Mouse (Mus musculus) layer of hippocampus, adult 18-20 months (tissue): ENCODE results near the gene Odf4. TPM values are rescaled to one million over a fixed set of nuclear protein-coding genes. Genes with fewer than 3 reads are reported as not detected.

Source experiments
- DNase-seq, 2 experiments: peaks; one replicate each; pipeline ENCODE4 v3.0.0; 2022; ENCODE audit warnings: low spot score in 2 of 2
- total RNA-seq, 2 experiments: library from RNA; stranded (reverse); gene quantifications; 2 replicates each; pipeline ENCODE4 v1.2.3; 2021

Gene Odf4
- total RNA-seq, 2 experiments from 2014 or later: not detected

DNA sequence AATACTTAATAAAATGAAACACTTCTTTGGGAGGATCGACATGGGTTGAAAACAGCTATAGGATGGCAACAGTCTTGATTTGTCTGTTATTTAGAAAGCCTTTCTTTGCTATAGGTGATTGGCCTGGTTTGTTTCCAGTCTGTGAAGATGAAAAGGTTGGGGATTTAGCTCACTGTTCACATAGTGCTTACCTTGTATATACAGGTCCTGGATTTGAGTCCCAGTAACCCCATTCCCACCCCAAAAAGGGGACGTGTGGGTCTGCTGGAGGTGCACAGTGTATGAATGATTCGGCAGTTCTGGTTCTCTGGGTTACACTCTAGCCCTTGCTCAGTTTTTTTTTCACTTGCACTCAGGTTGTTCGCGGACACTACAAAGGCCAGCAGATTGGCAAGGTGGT lies 24.1 kb downstream of the Odf4 start:
- DNase-seq: no peak

- no peak for DNase-seq
Measured at GRCm38 (mm10) chr11:68902367-68902766, 24.5 kb downstream of the Odf4 start.

GRCm38 (mm10) chr11:68902047-68902364 lies 24.9 kb downstream of the Odf4 start:
- DNase-seq: no peak

DNA sequence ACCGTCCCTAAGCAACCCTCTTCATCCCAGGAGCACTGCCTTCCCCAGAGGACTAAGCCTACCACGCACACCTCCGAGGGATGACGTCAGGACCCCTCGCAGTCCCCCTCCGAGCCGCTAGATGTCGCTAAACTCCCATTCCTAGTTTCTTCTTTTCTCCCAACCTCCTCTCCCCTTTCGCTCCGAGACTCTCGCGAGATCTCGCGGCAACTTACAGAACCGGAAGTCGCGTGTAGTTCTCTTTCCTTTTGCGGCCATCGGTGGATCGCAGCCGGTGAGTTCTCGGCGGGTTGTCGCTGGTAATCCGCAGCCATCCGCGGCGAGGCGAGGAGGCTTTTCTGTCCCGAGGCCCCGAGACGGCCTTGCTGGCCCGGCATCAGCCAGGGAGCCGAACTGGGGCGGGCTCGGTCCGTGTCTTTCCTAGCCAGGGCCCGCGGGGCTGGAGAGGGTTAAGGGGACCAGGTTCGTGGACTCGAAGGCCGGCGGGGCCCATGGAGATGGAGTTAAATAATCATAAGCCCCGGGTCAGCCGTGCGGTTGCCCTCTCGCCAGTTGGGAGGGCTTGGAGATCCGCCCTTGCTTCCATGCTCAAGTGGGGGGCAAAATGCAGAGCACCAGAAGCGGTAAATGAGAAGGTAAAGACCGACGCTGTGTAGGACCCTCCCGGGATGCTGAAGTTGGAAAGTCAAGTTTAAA lies 25.4 kb downstream of the Odf4 start, which contains the start of gene Rpl26:
TSS of gene Rpl26 (plus strand) at position 233 of the 696 bp plus-strand sequence.
- DNase-seq: peak; percentile 97 to 100

- DNase-seq: no peak
Measured at GRCm38 (mm10) chr11:68900519-68901350, 26.1 kb downstream of the Odf4 start.

GRCm38 (mm10) chr11:68899815-68900214 lies 27.1 kb downstream of the Odf4 start:
- DNase-seq: no peak

- DNase-seq: no peak
Measured at GRCm38 (mm10) chr11:68898790-68899189, 28.1 kb downstream of the Odf4 start.

- DNase-seq: no peak
Measured at GRCm38 (mm10) chr11:68897838-68898237, 29.0 kb downstream of the Odf4 start.

GRCm38 (mm10) chr11:68897120-68897519 lies 29.8 kb downstream of the Odf4 start:
- peak in 1 of 2 experiments; percentile 44 for DNase-seq

GRCm38 (mm10) chr11:68896247-68896646 lies 30.6 kb downstream of the Odf4 start:
- no peak for DNase-seq

DNA sequence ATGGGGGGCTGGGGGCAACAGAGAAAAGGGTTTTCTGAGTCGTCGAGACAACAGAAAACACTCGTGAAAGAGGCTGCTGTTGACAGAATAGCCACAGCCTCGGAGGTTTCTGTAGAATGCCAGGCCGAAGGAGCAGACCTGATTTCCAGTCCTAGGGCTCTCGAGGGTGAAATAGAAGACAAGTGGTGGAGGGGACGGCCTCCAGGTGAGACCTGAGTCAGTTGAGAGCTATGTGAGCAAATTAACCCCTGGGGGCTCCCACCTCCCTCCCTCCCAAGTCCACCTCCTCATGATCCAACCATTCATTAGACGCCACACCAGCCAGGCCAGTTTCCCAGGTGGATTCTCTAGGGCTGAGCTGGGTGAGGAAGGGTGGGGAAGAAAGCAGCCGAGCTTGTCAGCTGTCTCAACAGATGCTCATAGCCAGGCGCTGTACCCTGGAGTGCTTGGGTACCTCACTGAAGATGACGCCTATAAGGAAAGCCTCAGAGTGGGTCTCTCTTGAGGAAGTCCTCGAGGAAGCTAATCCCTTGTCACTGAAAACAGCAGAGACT lies 32.9 kb downstream of the Odf4 start:
- DNase-seq: no peak

GRCm38 (mm10) chr11:68892233-68892832 lies 34.5 kb downstream of the Odf4 start:
- no peak for DNase-seq

DNA sequence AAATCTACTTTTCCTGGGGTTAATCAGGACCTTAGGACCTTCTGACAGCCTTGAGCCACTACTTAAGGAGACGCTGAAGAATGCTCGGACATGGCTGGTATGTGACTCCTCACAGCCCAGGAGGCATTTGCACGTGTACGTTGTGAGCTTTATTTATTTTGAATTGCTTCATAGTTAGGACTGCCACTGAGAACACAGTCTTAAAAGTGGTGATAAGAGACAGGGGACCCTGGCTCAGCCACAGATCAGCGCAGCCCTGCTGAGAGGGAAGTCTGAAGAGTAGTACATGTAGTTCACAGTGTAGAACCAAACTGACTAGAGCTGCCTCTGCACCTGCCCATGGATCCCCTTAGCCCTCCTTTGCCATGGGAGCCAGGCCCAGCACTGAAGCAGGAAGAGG lies 35.1 kb downstream of the Odf4 start:
- DNase-seq: no peak

- no peak for DNase-seq
Measured at GRCm38 (mm10) chr11:68890625-68891024, 36.3 kb downstream of the Odf4 start.

GRCm38 (mm10) chr11:68888653-68889052 lies 38.2 kb downstream of the Odf4 start:
- no peak for DNase-seq

DNA sequence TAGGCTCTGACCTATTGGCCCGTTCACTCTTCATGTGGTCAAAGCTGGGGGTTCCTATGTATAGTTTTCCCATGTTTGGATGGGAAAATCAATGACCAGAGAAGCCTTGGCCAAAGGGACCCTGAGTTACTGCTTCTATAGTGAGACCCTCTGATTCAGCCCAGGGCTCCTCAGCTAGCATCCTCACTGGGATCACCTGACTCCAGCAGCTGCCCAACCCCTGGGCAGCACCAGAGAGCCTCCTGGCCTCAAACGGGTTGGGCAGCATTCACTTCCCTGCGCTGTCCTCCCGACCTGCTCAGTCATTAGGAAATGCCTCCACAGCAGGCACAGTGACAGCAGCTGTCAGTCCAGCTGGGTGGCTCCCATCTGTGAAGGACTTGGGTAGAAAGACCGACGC lies 38.6 kb downstream of the Odf4 start, which contains the start of gene Rnf222:
TSS of gene Rnf222 (plus strand) at position 301 of the 400 bp plus-strand sequence.
- no peak for DNase-seq

DNA sequence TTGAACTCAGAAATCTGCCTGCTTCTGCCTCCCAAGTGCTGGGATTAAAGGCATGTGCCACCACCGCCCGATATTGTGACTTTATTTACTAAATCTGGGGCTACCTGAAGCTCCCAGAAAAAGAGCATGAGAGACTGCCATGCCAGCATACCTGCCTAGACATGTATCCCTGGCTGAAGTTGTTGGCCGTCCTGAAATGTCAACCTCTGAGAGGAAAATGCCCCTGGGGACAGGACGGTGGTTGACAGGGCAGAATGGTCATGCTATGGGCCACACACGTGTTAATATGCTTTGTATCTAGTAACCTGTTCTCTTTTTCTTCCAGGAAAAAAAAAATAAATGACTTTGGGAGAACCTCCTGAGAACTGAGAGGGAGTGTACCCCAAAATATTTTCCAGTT lies 40.8 kb downstream of the Odf4 start:
- no peak for DNase-seq

DNA sequence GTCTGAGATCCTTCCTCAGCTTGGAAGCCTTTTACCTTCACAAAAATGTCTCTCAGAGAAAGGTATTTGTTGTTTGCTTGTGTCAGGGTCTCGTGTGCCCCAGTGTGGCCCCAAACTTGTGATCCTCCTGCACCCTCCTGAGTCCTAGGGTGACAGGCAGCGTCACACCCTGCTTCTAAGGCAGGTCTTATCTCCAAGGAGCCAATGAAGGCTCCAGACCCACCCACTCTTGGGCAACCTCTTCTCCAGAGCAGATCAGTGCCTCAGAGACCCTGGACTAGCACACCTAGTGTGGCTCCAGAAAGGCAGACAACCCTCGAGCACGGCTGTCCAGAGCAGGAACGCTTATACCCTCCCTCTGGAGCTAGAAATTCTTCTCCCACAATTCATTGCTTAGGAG lies 42.5 kb downstream of the Odf4 start:
- DNase-seq: no peak

DNA sequence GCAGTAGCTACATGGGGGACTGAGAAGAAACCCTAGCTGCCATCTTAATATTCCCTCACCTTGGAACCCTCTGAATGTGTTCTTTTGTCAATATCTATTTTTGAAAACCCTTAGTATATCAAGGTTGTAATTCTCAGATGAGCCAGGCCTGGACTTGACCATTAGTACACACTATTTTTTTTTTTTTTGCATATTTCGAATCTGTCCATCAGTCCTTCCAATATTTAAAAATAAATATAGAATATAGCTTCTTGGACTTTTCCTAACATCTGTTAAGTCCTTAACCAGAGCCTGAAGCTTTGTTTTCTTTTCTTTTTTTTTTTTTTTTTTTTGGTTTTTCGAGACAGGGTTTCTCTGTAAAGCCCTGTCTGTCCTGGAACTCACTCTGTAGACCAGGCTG lies 43.0 kb downstream of the Odf4 start:
- no peak for DNase-seq

DNA sequence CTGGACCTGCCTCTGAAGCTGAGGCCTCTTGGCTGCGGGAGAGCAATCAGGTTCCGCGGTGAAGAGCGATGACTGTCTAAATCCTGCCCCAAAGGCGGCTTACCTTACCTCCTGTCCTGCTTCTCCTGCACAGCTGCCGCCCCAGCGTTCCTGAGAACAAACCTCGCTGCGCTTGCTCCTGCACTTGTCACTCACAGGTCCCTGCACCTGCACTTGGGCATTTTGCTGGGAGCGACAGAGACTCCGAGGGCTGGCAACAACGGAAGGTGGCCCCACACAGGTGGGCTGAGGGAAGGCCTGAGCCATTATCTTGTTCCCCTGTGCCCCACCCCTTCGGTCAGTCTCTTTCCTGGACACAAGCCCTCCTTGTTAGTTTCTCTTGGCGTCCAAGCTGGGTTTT lies 44.8 kb downstream of the Odf4 start:
- DNase-seq: no peak

GRCm38 (mm10) chr11:68878811-68879210 lies 48.1 kb downstream of the Odf4 start:
- DNase-seq: no peak

DNA sequence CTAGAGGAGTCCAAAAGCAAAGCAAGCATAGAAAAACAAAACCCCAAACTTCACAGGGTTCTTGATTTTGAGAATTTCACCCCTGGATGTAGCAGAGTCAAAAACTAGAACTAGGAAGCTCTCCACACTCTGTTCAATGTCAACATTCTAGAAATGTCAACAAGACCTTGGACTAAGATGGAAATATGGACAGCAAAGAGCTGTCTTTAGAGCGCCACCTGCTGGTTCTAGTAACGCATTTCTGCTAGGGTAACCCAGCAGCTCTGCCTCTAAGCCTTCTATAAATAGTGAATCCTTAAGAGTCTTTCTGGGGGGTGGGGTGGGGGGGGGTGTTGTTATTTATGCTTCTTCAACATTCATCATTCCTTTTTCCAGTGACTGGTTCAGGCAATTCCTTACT lies 52.0 kb downstream of the Odf4 start:
- peak in 1 of 2 experiments; percentile 70 for DNase-seq
